Mouse (Mus musculus): ENCODE results near the gene Flad1. TPM values are rescaled to one million over a fixed set of nuclear protein-coding genes. Genes with fewer than 3 reads are reported as not detected.

Flad1 gene
- polyA plus RNA-seq, 1 experiment from 2014 or later: 36.5 TPM

DNA sequence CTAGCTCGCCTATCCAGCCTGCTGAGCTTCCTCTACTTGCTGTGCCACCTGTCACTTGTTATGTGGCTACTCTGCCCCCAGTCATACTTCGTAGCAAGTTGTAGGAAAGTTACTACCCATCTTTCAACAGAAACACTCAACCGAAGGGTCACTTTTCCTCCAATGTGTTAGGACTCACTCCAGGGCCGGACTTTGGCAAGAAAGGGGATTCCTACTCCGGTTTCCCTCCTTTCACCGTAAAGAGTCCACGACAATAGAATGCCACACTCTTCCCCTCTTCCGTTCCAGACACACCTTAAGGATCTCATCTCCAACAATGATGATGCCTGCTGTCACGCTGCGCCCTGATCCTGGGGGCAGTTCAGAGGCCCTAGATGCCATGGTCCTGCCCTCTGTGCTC, 806 bp downstream of the Flad1 start:
- 86% methylated on average over 10 of the region's 10 CpGs for WGBS
- Histone ChIP-seq H3K4me2 (peak overlapping the region; percentile 75), H3K4me1 (peaks cover 16% of the 10 kb centered on the region), H3K9ac (peak overlapping the region; percentile 47), H3K27ac (peak overlapping the region; percentile 65), H3K4me3 (peak overlapping the region; percentile 44), H3K9me3 (no peaks in the 10 kb centered on the region), H3K27me3 (replicated peaks) (no peaks in the 10 kb centered on the region), H3K36me3 (replicated peaks) (peaks cover 15% of the 10 kb centered on the region)
- ATAC-seq (replicated peaks): no peak

DNA sequence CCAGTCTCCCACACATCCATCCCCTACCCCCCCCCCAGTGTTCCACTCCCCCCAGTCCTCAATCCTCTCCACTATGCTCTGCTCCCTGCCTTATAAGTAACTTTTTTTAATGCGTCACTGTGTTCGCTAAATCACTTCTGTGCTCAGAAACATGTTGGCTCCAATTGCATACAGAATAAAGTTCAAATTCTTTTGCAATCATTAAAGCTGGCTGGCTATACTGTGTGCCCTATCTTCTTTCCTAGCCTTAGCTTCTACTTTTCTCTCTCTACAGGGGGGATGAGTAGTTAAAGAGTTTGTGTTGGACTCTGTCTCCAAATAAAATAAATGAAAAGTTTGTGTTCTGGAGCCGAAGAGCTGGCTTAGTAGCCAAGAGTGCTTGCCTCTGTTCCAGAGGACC, 2.0 kb downstream of the Flad1 start:
- Histone ChIP-seq H3K9me3 (no peaks in the 10 kb centered on the region), H3K4me1 (peaks cover 16% of the 10 kb centered on the region), H3K9ac (no peak overlapping the region), H3K36me3 (replicated peaks) (peaks cover 9% of the 10 kb centered on the region), H3K4me2 (no peak overlapping the region), H3K27me3 (replicated peaks) (no peaks in the 10 kb centered on the region), H3K4me3 (no peak overlapping the region), H3K27ac (no peak overlapping the region)
- no peak for ATAC-seq (replicated peaks)
- whole genome bisulfite sequencing: 98% methylated on average over 3 of the region's 3 CpGs

DNA sequence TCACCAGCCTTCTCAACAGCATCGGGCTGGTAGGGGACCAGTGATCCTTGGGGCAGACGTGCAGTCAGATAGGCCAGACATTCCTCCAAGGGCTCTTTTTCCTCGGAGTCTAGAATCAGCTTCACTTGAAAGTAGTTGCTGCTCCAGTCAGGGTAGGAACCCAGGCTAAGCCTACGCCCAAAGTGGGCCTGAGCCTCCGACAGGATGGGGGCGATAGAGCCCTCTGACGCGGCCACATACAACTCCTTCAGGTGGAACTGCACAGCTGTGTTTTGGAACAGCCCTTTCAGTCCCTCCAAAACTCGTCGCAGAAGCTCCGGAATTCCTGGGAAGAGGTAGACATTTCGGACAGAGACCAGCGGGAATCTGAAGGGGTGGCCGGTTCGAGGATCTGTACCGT, 3.2 kb downstream of the Flad1 start:
- H3K4me3 ChIP-seq: no peak overlapping the region
- no peak for ATAC-seq (replicated peaks)

DNA sequence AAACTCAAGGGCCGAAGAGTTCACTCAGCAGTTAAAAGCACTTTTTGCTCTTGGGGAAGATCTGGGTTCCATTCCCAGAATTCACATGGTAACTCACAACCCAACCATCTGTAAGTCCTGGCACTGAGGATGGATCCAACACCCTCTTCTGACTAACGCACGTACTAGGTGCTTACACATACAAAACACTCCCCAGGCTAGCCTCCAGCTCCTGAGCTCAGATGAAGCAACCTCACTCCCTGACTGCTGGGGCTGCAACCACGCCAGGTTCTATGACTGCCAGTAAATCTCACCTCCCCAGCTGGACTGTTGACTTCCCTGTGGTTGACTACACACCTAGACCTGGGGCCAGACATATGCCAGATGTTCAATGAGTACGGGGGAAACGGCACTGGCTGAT, 4.8 kb downstream of the Flad1 start:
- Histone ChIP-seq H3K36me3 (replicated peaks) (0 out of 2 replicates have a peak, but pooled peaks cover 8% of the 10 kb centered on the region), H3K27ac (no peak overlapping the region), H3K27me3 (replicated peaks) (no peaks in the 10 kb centered on the region), H3K4me1 (peaks cover 16% of the 10 kb centered on the region), H3K4me3 (no peak overlapping the region), H3K4me2 (no peak overlapping the region), H3K9me3 (no peaks in the 10 kb centered on the region), H3K9ac (no peak overlapping the region)
- WGBS: 93% methylated on average over 6 of the region's 6 CpGs
- ATAC-seq (replicated peaks): no peak

More for the DNA sequence above, 3.2 kb downstream of the Flad1 start:
- Histone ChIP-seq H3K36me3 (replicated peaks) (0 out of 2 replicates have a peak, but pooled peaks cover 8% of the 10 kb centered on the region), H3K4me1 (peaks cover 16% of the 10 kb centered on the region), H3K4me2 (no peak overlapping the region), H3K9ac (no peak overlapping the region), H3K27ac (no peak overlapping the region), H3K9me3 (no peaks in the 10 kb centered on the region), H3K27me3 (replicated peaks) (no peaks in the 10 kb centered on the region)
- WGBS: 63% methylated on average over 16 of the region's 16 CpGs

DNA sequence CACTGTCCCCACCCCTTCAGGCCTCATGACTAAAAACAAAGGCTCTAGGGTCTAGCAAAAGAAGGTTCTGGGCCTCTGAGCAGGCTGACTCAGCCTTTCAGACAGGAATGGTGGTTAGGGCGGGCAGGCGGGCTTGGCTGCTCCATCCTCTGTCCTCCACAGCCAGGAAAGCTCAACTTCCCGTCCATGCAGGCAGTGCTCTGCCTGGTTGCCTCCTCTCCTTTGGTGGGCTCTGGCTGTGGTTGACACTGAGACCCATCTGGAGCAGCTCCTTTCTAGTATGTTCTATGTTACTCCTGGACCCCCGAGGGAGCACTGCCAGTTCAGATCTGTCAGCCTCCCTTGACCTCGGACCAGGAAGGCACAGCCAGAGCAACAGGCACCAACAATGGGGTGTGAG, 9.0 kb downstream of the Flad1 start, which contains the start of gene Lenep:
TSS of gene Lenep (minus strand) at position 101 of the 400 bp plus-strand sequence.
- WGBS: 72% methylated on average over 5 of the region's 5 CpGs
- Histone ChIP-seq H3K4me3 (no peak within 1 kb of the TSS), H3K27ac (no peak within 1 kb of the TSS), H3K36me3 (replicated peaks) (0 out of 2 replicates have a peak, but pooled peaks cover 8% of the 10 kb centered on the region), H3K27me3 (replicated peaks) (no peaks in the 10 kb centered on the region), H3K4me1 (no peaks in the 10 kb centered on the region), H3K9me3 (no peaks in the 10 kb centered on the region), H3K9ac (no peak within 1 kb of the TSS), H3K4me2 (no peak within 1 kb of the TSS)
- ATAC-seq (replicated peaks): no peak

DNA sequence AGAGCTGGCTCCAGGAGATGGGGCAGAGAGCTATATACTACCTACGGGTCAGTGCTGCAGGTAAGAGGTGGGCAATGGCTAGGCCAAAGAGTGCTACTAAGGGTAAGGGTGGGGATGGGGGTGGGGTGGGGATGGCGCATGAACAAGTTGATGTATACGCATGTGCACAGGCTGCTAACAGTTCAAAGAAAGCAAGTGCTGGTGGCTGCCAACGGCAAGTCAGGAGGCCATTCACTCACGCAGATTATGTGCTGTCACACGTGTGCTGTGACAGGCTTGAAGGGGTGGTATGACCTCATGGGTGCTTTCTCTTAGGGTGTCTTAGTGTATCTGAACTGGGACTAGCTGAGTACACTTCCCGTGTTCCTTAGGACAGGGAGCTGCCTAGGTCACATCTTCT, 10.3 kb downstream of the Flad1 start:
- no peak for ATAC-seq (replicated peaks)
- Histone ChIP-seq H3K27me3 (replicated peaks) (peaks cover 3% of the 10 kb centered on the region), H3K36me3 (replicated peaks) (0 out of 2 replicates have a peak, but pooled peaks cover 4% of the 10 kb centered on the region), H3K4me2 (no peak overlapping the region), H3K4me1 (peaks cover 7% of the 10 kb centered on the region), H3K9ac (no peak overlapping the region), H3K4me3 (no peak overlapping the region), H3K9me3 (no peaks in the 10 kb centered on the region), H3K27ac (no peak overlapping the region)
- WGBS: 92% methylated on average over 7 of the region's 7 CpGs

DNA sequence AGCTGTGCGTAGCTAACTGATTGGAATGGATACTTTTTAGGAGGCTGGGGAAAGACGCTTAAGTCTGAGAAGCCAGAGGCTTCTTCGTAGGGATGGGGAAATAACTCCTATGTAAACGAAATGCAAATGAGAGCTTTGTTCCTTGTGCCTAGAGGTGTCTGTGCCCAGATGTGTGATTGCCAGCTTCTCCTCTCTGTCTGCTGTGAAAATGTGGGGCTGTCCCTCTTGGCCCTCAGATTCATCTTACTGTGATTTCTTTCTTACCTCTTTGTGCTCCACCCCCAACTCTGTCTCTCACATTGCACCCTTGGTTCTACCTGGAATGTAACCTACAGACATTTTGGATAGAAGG, 15.0 kb downstream of the Flad1 start:
- H3K36me3 ChIP-seq (replicated peaks): no peaks in the 10 kb centered on the region
- peaks cover 53% of the 10 kb centered on the region for H3K4me1 ChIP-seq
- 2% methylated on average over 4 of the region's 4 CpGs for WGBS
- H3K9me3 ChIP-seq: no peaks in the 10 kb centered on the region
- H3K4me2 ChIP-seq: peak overlapping the region; percentile 100
- H3K9ac ChIP-seq: peak overlapping the region; percentile 34
- peaks cover 24% of the 10 kb centered on the region for H3K27me3 ChIP-seq (replicated peaks)
- ATAC-seq (replicated peaks): no peak
- H3K4me3 ChIP-seq: peak overlapping the region; percentile 41
- H3K27ac ChIP-seq: no peak overlapping the region

DNA sequence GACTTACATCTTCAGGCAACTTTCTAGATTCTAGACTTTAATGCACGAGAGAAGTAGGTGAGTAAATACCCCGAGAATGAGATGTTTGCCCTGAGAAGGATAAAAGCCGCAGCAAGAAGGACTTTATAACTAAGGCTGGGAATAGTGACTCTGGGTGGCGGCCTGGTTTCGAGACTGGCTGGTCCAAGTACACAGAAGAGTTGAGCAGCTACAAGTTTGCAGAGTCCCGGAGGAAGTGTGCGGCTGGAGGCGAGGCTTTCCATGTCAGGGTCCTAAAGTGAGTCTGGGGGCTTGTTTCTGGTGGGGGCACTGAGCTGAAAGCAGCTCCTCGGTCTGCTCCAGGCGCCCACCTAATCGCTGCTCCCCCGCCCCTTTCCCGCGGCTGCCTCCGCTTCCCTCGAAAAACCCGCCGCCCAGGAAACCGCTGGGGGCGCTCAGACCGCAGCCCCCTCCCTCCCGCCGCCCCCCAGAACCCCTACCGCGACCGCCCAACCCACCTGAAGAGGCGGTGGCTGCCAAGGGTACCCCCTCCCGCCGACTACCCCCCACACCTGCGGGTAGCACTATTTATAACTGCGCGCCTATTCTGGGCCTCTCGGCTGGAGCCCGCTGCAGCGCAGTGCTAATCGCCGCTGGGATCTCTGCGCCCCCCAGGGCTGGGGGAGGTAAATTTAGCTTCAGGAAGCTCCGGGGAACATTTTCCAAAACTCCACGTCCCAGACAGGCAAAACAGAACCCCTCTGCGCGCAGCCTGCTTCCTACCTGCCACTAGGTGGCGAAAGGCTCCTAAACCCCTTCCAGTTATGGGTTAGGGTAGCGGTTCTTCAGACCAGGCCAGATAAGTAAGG, 15.6 kb downstream of the Flad1 start:
- Histone ChIP-seq H3K27ac (no peak overlapping the region), H3K4me2 (peak overlapping the region; percentile 100), H3K36me3 (replicated peaks) (no peaks in the 10 kb centered on the region), H3K4me1 (peaks cover 59% of the 10 kb centered on the region), H3K9ac (peak overlapping the region; percentile 34), H3K27me3 (replicated peaks) (peaks cover 24% of the 10 kb centered on the region), H3K4me3 (peak overlapping the region; percentile 41), H3K9me3 (no peaks in the 10 kb centered on the region)
- ATAC-seq (replicated peaks): no peak
- WGBS: under 1% methylated on average over 44 of the region's 44 CpGs

DNA sequence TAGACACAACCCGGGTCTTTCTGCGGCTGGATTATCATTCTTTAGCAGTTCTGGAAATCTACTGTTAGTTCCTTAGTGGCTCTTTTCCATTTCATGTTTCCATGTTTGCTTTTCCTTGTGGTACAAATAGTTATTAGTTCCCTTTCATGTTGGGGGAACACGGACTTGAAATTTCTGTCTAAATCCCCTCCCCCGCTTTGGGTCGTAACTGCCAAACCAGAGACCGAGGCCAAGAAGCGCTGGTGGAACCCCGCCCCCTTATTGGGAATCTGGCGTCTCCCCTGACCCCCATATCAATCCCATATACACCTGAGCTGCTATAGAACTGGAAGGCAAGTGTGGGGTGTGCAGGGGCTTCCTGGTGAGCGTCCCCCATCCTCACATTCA, 16.3 kb downstream of the Flad1 start:
- Histone ChIP-seq H3K9ac (no peak overlapping the region), H3K4me3 (peak overlapping the region; percentile 46; the same call in 1 of the 2 replicates), H3K4me1 (peaks cover 65% of the 10 kb centered on the region), H3K27ac (no peak overlapping the region), H3K27me3 (replicated peaks) (peaks cover 24% of the 10 kb centered on the region), H3K36me3 (replicated peaks) (no peaks in the 10 kb centered on the region), H3K9me3 (no peaks in the 10 kb centered on the region), H3K4me2 (peak overlapping the region; percentile 100)
- WGBS: 5% methylated on average over 10 of the region's 10 CpGs
- no peak for ATAC-seq (replicated peaks)

DNA sequence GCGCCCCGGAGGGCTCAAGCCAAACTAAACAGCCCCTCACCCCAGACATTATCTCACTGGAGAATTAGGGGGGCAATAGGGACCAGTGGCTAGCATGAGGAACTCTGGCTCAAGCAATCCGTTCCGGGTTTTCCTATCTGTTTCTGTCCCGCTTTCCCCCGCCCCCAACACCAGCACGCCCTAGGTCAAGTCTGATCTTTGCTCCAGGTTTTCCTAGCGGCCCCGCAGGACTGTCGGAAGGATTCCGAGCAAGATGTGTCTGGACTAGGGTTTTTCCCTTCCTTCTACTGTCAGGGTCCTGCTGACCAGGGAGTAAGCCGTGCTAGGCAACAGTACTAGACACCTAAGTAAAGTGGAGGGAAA, 16.8 kb downstream of the Flad1 start:
- H3K4me3 ChIP-seq: peak overlapping the region; percentile 46
- under 1% methylated on average over 12 of the region's 12 CpGs for WGBS
- H3K27ac ChIP-seq: no peak overlapping the region
- H3K36me3 ChIP-seq (replicated peaks): no peaks in the 10 kb centered on the region
- H3K9me3 ChIP-seq: no peaks in the 10 kb centered on the region
- H3K4me1 ChIP-seq: peaks cover 67% of the 10 kb centered on the region
- ATAC-seq (replicated peaks): no peak
- H3K27me3 ChIP-seq (replicated peaks): peaks cover 24% of the 10 kb centered on the region
- H3K9ac ChIP-seq: no peak overlapping the region
- peak overlapping the region; percentile 100 for H3K4me2 ChIP-seq

DNA sequence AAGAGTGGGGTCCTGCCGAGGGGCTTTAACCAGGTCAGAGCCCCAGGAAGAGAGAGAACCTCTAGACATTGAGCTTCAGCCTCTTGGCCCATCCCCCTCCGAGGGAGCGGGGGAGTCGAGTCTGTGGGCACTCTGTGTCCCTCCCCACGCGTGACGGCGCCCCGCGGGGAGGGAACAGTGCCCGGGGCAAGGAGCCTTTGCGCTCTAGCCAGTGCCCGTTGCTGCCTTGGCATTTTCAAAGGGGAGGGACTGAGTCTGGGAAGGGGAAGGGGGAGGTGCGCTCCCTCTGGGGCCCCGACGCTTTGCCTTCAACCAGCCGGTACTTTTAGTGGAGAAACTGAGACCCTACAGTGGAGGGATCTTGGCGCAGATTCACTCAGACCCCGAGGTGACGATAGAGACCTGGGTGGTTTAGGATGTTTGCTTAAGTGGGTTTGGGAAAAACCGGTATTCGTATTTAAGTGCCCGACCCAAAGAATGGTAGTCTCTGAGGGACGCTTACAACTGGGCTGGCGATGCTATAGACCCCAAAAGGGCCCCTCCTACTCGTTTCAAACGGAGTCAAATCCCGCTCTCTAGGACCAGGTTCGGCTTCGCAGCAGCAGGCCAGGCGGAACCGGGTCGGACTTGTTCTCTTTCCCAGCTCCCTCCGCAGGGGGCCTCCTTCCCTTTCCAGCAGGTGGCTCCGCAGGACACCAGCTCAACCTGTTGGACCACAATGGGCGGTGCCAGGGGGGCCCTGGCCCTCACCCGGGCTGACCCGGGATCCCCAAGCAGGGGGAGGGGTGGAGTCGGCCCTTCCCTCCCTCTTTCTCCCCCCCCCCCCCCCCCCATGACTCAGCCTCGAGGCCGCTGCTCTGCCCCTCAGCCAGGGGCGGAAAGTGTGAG, 17.4 kb downstream of the Flad1 start, which contains the start of gene Zbtb7b:
TSS of gene Zbtb7b (minus strand) at position 771 of the 888 bp plus-strand sequence.
- H3K4me3 ChIP-seq: peak within 1 kb of the TSS; percentile 46
- peak; percentile 32 for ATAC-seq (replicated peaks)
- peaks cover 67% of the 10 kb centered on the region for H3K4me1 ChIP-seq
- no peaks in the 10 kb centered on the region for H3K36me3 ChIP-seq (replicated peaks)
- H3K4me2 ChIP-seq: peak within 1 kb of the TSS; percentile 100
- peak within 1 kb of the TSS; percentile 40 for H3K27ac ChIP-seq
- H3K9ac ChIP-seq: peak within 1 kb of the TSS; percentile 25
- under 1% methylated on average over 37 of the region's 42 CpGs for WGBS
- H3K9me3 ChIP-seq: no peaks in the 10 kb centered on the region
- peaks cover 24% of the 10 kb centered on the region for H3K27me3 ChIP-seq (replicated peaks)

DNA sequence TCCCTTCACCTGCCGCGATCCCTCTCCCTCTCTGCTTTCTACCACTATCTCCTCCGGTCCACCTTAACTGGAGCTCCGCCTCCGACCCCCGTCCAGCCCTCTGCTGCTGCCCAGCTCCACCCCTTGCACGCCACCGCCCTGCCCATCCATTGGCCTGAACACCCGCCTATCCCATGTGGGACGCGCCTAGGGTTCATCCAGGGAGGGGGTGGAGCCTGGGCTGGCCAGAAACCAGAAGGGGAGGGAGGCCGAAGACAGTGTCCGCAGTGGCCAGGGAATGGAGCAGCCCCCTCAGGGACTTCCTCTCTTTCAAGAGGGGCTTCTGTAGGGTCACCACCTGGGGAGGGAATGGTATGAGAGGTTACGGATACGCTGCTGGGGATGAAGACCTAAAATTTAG, 18.1 kb downstream of the Flad1 start:
- H3K4me1 ChIP-seq: peaks cover 67% of the 10 kb centered on the region
- peak; percentile 92 for ATAC-seq (replicated peaks)
- under 1% methylated on average over 15 of the region's 15 CpGs for WGBS

More for the DNA sequence above, 18.1 kb downstream of the Flad1 start:
- H3K9me3 ChIP-seq: no peaks in the 10 kb centered on the region
- H3K9ac ChIP-seq: peak overlapping the region; percentile 25
- H3K4me2 ChIP-seq: peak overlapping the region; percentile 100
- no peaks in the 10 kb centered on the region for H3K36me3 ChIP-seq (replicated peaks)
- H3K27me3 ChIP-seq (replicated peaks): peaks cover 24% of the 10 kb centered on the region
- peak overlapping the region; percentile 40 for H3K27ac ChIP-seq
- peak overlapping the region; percentile 46 for H3K4me3 ChIP-seq

Measured in midbrain, embryonic 15.5 days (tissue).